Mouse (Mus musculus) heart, embryonic 10.5 days (tissue): ENCODE measurements around the gene Arhgef39. TPM values are rescaled to one million over a fixed set of nuclear protein-coding genes. Genes with fewer than 3 reads are reported as not detected.

ENCODE experiments used
- DNase-seq: peaks from one replicate; pipeline ENCODE4 v3.0.0-alpha.2; 2017; ENCODE audit warnings: low spot score
- H3K27ac ChIP-seq: fragments of 300-500 bp; sonication (generic); 2 replicates; pipeline ENCODE4 v1.5.1; 2016; ENCODE audit warnings: mild to moderate bottlenecking
- H3K27me3 ChIP-seq: fragments of 300-500 bp; sonication (generic); 2 replicates; pipeline ENCODE4 v1.6.1; 2016; ENCODE audit warnings: mild to moderate bottlenecking; ENCODE audit not compliant: poor library complexity, insufficient read depth, severe bottlenecking
- H3K36me3 ChIP-seq: fragments of 300-500 bp; sonication (generic); 2 replicates; pipeline ENCODE4 v1.6.1; 2016; ENCODE audit warnings: mild to moderate bottlenecking, moderate library complexity
- H3K4me1 ChIP-seq: fragments of 300-500 bp; sonication (generic); 2 replicates; pipeline ENCODE4 v1.6.1; 2016; ENCODE audit warnings: mild to moderate bottlenecking
- H3K4me3 ChIP-seq: fragments of 300-500 bp; sonication (generic); 2 replicates; pipeline ENCODE4 v1.5.1; 2016; ENCODE audit warnings: mild to moderate bottlenecking, moderate library complexity
- H3K9me3 ChIP-seq: fragments of 300-500 bp; sonication (generic); 2 replicates; pipeline ENCODE4 v1.6.1; 2016; ENCODE audit warnings: mild to moderate bottlenecking, moderate library complexity
- WGBS: fragments of 180-500 bp; shearing (Covaris S2); methylation state at CpG from one replicate; pipeline ENCODE4 v1.1.7; 2016; 5-methylcytosine and 5-hydroxymethylcytosine counted together
- polyA plus RNA-seq: library from polyadenylated mRNA; unstranded; fragments of >200 nt; fragmentation: Nextera tagmentation; extraction: Ambion mirVana; gene quantifications from 2 replicates; pipeline ENCODE4 v1.2.1, GENCODE M21; 2016

Gene Arhgef39
- 39.9 and 40.1 TPM in 2 replicates for polyA plus RNA-seq

GRCm38 (mm10) chr4:43499407-43500333 is at the start of gene Arhgef39:
Gene Arhgef39, minus strand, starts transcription at chr4:43499695.
- 7% methylated on average over 50 of the region's 50 CpGs for WGBS
- H3K9me3 ChIP-seq = no peaks in the 10 kb centered on the region
- peak within 1 kb of the TSS; percentile 75 for H3K4me3 ChIP-seq
- peaks cover 24% of the 10 kb centered on the region for H3K36me3 ChIP-seq
- H3K27me3 ChIP-seq = 0 out of 2 replicates have a peak, but pooled peaks cover 10% of the 10 kb centered on the region
- peaks cover 42% of the 10 kb centered on the region for H3K4me1 ChIP-seq
- DNase-seq = peak; percentile 94
- peak within 1 kb of the TSS; percentile 88 for H3K27ac ChIP-seq

DNA sequence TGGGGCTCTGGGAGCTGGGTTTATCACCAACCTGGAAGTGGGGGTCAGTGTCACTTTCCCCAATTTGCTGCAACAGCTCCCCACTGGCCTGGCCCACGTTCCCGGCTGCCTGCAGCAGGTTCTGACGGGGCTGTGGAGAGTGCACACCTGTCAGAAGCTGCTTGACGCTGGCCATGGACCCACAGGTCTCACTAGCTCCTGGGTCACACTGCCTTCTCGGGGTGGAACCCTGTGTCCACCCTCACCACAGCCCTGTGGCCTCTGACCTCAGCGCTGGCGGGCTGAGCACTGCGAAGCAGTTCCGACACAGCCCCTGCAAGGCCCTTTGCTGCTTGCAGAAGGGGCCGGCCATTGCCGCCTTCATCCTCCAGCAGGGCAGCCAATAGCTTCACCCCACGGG is 49.6 kb upstream of the Arhgef39 start:
- H3K9me3 ChIP-seq = 0 out of 2 replicates have a peak, but pooled peaks cover 2% of the 10 kb centered on the region
- no peaks in the 10 kb centered on the region for H3K4me1 ChIP-seq
- no peak for DNase-seq
- peaks cover 100% of the 10 kb centered on the region for H3K36me3 ChIP-seq
- no peak overlapping the region for H3K4me3 ChIP-seq
- H3K27me3 ChIP-seq = no peaks in the 10 kb centered on the region
- H3K27ac ChIP-seq = no peak overlapping the region
- WGBS = 90% methylated on average over 12 of the region's 12 CpGs

DNA sequence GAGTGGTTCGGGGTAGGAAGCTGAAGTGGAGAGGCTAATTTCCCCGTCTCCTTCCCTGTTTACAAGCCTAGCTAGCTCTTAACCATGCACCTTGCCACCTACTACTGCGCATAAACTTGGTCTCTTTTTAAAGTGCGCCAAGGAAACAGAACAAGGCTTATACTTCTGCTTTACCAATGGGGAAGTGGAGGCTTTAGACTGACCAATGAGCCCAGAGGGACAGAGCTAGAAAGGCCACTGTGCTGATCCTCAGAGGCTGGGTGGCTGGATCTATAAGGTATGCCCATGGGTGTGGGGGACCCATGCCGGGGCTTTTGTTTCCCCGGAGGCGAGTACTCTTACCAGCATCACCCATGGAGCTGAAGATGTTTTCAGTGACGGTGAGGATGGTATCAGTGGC is 47.7 kb upstream of the Arhgef39 start:
- Histone ChIP-seq H3K36me3 (peaks cover 100% of the 10 kb centered on the region), H3K4me3 (no peak overlapping the region), H3K27me3 (no peaks in the 10 kb centered on the region), H3K9me3 (0 out of 2 replicates have a peak, but pooled peaks cover 2% of the 10 kb centered on the region), H3K4me1 (no peaks in the 10 kb centered on the region), H3K27ac (no peak overlapping the region)
- no peak for DNase-seq
- 88% methylated on average over 8 of the region's 8 CpGs for WGBS

GRCm38 (mm10) chr4:43546375-43547047 is 47.0 kb upstream of the Arhgef39 start:
- Histone ChIP-seq H3K9me3 (no peaks in the 10 kb centered on the region), H3K27ac (no peak overlapping the region), H3K4me1 (no peaks in the 10 kb centered on the region), H3K27me3 (no peaks in the 10 kb centered on the region), H3K4me3 (no peak overlapping the region), H3K36me3 (peaks cover 100% of the 10 kb centered on the region)
- WGBS = 90% methylated on average over 12 of the region's 12 CpGs
- DNase-seq = no peak

- no peaks in the 10 kb centered on the region for H3K9me3 ChIP-seq
- H3K36me3 ChIP-seq = peaks cover 99% of the 10 kb centered on the region
- no peak overlapping the region for H3K27ac ChIP-seq
- no peak overlapping the region for H3K4me3 ChIP-seq
- no peaks in the 10 kb centered on the region for H3K4me1 ChIP-seq
- DNase-seq = no peak
- 74% methylated on average over 3 of the region's 3 CpGs for WGBS
- H3K27me3 ChIP-seq = no peaks in the 10 kb centered on the region
Observed at GRCm38 (mm10) chr4:43542044-43542443, 42.5 kb upstream of the Arhgef39 start.

GRCm38 (mm10) chr4:43536031-43536430 is 36.5 kb upstream of the Arhgef39 start:
- DNase-seq = no peak
- Histone ChIP-seq H3K4me1 (peaks cover 7% of the 10 kb centered on the region; the same call in 1 of the 2 replicates), H3K4me3 (no peak overlapping the region), H3K9me3 (no peaks in the 10 kb centered on the region), H3K27ac (no peak overlapping the region), H3K36me3 (peaks cover 100% of the 10 kb centered on the region), H3K27me3 (no peaks in the 10 kb centered on the region)
- WGBS = 95% methylated on average over 9 of the region's 9 CpGs

DNA sequence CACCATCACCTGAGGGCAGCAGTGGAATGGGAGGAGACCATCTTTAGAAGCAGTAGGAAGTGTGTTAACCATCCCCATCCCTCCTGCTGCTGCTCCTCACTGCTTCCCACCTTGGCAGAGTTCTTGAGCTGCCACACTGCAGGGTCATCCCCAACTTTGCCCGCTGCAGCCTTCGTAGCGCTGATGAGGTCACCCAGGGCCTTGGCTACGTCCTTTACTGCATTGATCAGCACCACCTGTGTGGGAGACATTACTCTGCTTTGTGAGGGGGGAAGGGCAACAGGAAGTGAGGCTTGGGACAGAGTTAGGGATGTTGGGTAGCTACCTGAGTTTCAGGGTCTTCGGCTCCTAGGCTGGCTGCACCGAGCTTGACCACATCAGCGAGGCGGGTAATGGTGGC is 36.1 kb upstream of the Arhgef39 start:
- peaks cover 11% of the 10 kb centered on the region; the same call in 1 of the 2 replicates for H3K4me1 ChIP-seq
- H3K27me3 ChIP-seq = no peaks in the 10 kb centered on the region
- no peaks in the 10 kb centered on the region for H3K9me3 ChIP-seq
- no peak overlapping the region for H3K4me3 ChIP-seq
- H3K36me3 ChIP-seq = peaks cover 98% of the 10 kb centered on the region
- no peak overlapping the region for H3K27ac ChIP-seq
- 96% methylated on average over 8 of the region's 8 CpGs for WGBS
- DNase-seq = no peak

DNA sequence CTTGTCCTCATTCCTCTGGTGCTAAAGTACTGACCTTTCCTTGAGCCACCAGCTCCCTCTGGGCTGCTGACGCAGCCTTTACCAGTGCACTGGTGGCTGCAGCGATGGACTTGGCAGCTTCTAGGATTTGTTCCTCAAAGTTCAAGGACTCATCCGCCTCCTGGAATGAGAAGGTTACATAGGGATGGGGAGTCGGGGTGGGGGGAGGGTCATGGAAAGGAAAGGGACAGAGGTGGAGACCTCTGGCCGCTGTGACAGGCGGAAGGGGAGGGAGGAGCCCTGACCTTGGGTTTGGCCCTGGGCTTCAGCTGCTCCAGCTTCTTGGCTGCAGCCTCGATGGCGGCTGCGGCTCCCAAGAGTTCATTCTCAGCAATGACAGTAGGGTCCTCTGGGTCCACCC is 33.8 kb upstream of the Arhgef39 start:
- WGBS = 88% methylated on average over 9 of the region's 9 CpGs
- H3K9me3 ChIP-seq = no peaks in the 10 kb centered on the region
- DNase-seq = no peak
- H3K4me1 ChIP-seq = peaks cover 18% of the 10 kb centered on the region
- H3K27me3 ChIP-seq = no peaks in the 10 kb centered on the region
- no peak overlapping the region for H3K27ac ChIP-seq
- H3K4me3 ChIP-seq = no peak overlapping the region
- peaks cover 79% of the 10 kb centered on the region for H3K36me3 ChIP-seq

DNA sequence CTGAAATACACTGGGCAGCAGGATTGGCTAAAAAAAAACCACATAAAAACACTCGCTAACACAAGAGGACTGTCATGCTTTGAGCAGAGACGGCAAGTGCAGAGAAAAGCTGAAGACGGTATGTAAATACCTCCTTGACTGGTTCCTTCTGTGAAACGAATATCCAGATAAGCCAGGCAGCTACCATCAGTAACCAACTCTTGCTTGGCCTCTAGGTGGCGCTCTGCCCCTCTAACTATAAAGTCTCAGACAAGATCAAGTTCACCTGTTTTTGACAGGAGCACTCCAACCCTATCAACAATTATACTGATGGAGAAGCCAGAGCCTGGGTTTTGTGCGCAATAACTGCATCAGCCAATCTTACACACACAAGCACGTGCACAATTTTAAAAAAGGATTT is 31.1 kb upstream of the Arhgef39 start:
- Histone ChIP-seq H3K27me3 (peaks cover 5% of the 10 kb centered on the region; the same call in 1 of the 2 replicates), H3K4me1 (peaks cover 18% of the 10 kb centered on the region), H3K4me3 (no peak overlapping the region), H3K36me3 (peaks cover 52% of the 10 kb centered on the region), H3K9me3 (no peaks in the 10 kb centered on the region), H3K27ac (no peak overlapping the region)
- 20% methylated on average over 7 of the region's 7 CpGs for WGBS
- DNase-seq = peak; percentile 85

- 53% methylated on average over 8 of the region's 8 CpGs for WGBS
- no peaks in the 10 kb centered on the region for H3K9me3 ChIP-seq
- H3K4me3 ChIP-seq = no peak overlapping the region
- peaks cover 47% of the 10 kb centered on the region for H3K36me3 ChIP-seq
- DNase-seq = no peak
- no peak overlapping the region for H3K27ac ChIP-seq
- H3K4me1 ChIP-seq = peaks cover 18% of the 10 kb centered on the region
- H3K27me3 ChIP-seq = peaks cover 8% of the 10 kb centered on the region; the same call in 1 of the 2 replicates
Observed at GRCm38 (mm10) chr4:43530081-43530501, 30.6 kb upstream of the Arhgef39 start.

DNA sequence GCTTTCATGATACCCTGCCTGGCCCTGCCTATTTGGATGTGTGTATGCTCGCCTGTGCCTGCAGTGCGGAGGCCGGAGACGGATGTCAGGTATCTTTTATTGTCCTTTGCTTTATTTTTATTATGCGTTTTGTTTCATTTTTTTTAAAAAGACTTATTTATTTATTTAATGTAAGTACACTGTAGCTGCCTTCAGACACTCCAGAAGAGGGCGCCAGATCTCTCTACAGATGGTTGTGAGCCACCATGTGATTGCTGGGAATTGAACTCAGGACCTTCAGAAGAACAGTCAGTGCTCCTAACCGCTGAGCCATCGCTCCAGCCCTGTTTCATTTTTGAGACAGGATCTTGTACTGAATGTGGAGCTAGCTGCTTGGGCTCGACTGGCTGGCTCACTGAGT is 29.0 kb upstream of the Arhgef39 start:
- whole genome bisulfite sequencing = 72% methylated on average over 9 of the region's 9 CpGs

GRCm38 (mm10) chr4:43527880-43528279 is 28.4 kb upstream of the Arhgef39 start:
- Histone ChIP-seq H3K4me3 (no peak overlapping the region), H3K9me3 (no peaks in the 10 kb centered on the region), H3K27ac (no peak overlapping the region), H3K4me1 (peaks cover 37% of the 10 kb centered on the region), H3K27me3 (peaks cover 30% of the 10 kb centered on the region), H3K36me3 (peaks cover 25% of the 10 kb centered on the region)
- 63% methylated on average over 5 of the region's 5 CpGs for WGBS
- no peak for DNase-seq

More for the DNA sequence above, 29.0 kb upstream of the Arhgef39 start:
- peaks cover 31% of the 10 kb centered on the region for H3K4me1 ChIP-seq
- peaks cover 31% of the 10 kb centered on the region for H3K36me3 ChIP-seq
- no peak for DNase-seq
- H3K9me3 ChIP-seq = no peaks in the 10 kb centered on the region
- H3K4me3 ChIP-seq = no peak overlapping the region
- peaks cover 24% of the 10 kb centered on the region for H3K27me3 ChIP-seq
- no peak overlapping the region for H3K27ac ChIP-seq

GRCm38 (mm10) chr4:43519956-43520355 is 20.5 kb upstream of the Arhgef39 start:
- Histone ChIP-seq H3K4me3 (peak overlapping the region; percentile 37), H3K27me3 (peaks cover 53% of the 10 kb centered on the region)
- WGBS = 11% methylated on average over 6 of the region's 6 CpGs

More at GRCm38 (mm10) chr4:43519956-43520355, 20.5 kb upstream of the Arhgef39 start:
- no peaks in the 10 kb centered on the region for H3K9me3 ChIP-seq
- peak; percentile 88 for DNase-seq
- H3K4me1 ChIP-seq = peaks cover 81% of the 10 kb centered on the region
- H3K27ac ChIP-seq = peak overlapping the region; percentile 89; the same call in 1 of the 2 replicates
- H3K36me3 ChIP-seq = peaks cover 40% of the 10 kb centered on the region
